Mouse (Mus musculus) telencephalon, adult 2 months (tissue): ENCODE results near the gene Gga1.

Experiments used
- DNase-seq: peaks from one replicate; pipeline ENCODE4 v3.0.0-alpha.2; 2011; ENCODE audit warnings: low read depth, low spot score

Gene Gga1

DNA sequence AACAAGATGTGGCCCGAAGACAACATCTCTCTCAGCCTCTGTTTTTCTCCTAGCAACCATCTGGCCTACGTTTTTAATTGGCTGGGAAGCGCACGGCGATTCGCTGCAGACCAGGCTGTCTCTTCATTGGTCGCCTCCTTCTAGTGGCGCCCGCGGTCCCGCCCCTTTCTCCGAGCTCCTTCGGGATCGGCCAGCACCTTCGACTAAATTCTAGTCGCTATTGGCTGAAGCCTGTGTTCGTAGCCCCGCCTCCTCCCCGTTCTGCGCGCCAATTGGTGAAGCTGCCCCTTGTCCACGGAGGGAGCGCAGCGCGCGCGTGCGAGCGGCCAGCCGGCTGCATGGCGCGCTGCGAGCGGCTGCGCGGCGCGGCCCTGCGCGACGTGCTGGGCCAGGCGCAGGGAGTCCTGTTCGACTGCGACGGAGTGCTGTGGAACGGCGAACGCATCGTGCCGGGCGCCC is 36.7 kb downstream of the Gga1 start, which contains the start of gene Pdxp:
Pdxp (plus strand) TSS at position 288 of the 459 bp plus-strand sequence.
- DNase-seq, result peak; percentile 98

DNA sequence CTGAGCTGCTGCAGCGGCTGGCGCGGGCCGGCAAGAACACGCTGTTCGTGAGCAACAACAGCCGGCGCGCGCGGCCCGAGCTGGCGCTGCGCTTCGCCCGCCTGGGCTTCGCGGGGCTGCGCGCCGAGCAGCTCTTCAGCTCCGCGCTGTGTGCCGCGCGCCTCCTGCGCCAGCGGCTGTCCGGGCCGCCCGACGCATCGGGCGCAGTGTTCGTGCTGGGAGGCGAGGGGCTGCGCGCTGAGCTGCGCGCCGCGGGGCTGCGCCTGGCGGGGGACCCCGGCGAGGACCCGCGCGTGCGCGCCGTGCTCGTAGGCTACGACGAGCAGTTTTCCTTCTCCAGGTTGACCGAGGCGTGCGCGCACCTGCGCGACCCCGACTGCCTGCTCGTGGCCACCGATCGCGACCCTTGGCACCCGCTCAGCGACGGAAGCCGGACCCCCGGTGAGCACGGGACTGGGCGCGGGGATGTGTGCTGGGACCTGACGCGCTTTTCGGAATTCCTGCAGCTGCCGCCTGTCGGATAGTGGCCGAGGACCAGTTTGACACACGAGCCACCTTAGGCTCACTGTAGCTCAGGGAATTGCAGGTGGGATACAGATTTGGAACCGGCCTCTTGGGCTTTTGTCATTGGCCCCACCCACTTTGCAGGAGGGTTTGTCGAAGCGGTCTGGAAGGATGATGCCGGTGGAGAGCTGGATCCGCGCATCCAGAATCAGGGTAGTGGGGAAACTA is 37.3 kb downstream of the Gga1 start:
- DNase-seq, result no peak

DNA sequence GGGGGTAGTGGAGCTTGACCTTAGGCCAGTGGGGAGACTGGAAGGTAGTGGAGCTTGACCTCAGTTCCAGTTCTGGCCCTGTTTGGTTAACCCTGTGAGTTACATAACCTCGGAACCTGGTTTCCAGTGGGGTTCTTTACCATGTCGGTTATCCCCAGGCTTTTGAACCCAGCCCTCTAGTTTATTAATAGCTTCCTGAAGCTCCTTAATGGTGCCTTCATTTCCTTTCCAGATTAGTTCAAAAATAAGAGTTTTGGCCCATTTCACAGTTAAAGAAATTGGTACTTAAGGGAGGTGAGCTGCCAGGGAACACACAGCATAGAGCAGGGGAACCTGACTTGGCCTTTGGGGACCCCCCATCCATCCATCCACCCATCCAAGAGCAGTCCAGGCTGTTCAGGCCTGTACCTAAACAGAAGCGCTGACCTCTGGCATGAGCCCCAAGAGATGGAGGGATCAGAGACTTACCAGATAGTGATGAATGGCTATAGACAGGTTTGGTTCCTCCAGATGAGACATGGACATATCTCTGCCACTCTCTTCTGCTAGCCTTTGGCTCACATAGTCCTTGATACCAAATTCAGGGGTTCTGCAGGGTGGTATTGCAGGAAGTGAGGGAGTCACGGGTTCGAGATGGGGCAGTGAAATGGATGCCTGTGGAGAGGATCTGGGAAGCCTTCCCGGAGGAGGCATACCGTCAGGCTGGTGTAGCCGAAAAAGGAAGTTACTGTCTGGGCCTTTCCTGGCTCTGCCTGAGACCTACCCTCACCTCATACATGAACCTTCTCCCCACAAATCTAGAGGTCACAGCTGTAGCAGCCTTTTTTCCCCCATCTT is 38.1 kb downstream of the Gga1 start:
- DNase-seq, result no peak

GRCm38 (mm10) chr15:78915660-78916017 is 38.6 kb downstream of the Gga1 start:
- DNase-seq, result peak; percentile 68

DNA sequence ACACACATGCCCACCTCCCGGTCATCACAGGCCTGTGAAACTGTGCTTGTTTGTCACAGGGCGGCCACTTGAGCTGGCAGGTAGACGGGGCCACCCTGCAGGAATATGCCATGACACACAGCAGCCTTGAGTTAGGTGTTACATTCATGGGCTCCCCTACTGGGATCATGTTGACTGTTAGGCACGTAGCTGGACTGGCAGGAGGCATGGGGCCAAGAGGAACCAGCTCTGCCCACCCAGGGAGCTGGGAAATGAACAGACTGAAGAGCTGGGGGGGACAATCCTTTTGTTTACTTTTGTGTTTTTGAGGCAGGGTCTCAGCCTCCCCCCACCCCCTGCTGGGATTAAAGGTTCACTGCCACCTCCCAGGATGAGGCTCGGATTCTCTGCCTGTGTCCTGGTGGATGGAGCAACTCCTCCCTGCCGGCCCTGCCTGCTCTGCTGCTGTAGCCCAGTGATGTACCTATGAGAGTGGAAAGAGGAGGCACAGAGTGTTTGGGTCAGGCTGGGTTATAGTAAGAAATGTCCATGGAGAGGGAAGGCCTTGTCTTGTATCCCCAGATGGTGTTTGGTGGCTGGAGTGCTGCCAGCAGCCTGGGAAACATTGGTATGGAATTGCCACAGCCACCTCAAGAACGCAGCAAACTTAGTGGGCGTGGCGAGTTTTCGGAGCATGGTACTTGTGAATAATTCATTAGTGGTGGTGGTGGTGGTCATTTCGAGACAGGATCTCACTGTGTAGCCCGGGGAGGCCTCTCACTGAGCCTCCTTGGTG is 39.2 kb downstream of the Gga1 start:
- no peak for DNase-seq

GRCm38 (mm10) chr15:78918126-78918525 is 41.1 kb downstream of the Gga1 start:
- no peak for DNase-seq

DNA sequence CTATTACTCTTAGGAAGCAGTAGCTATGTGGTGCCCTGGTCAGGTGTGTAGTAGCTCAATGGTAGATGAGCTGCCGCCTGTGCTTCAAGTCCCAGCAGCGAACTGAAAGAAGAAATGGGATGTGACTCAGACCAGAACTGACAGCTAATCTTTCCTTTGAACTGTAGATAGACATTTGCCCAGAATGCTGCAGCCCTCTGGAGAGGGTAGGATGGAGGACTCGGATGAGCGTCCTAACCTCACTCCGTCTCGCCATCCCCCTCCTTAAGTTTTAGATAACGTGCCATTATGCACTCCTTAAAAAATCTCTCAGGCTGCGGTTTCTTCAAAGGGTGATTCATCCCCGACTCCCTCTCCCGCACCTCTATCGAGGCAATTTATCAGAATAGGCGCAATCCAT is 42.9 kb downstream of the Gga1 start:
- no peak for DNase-seq

- no peak for DNase-seq
Measured at GRCm38 (mm10) chr15:78922700-78923099, 45.7 kb downstream of the Gga1 start.

DNA sequence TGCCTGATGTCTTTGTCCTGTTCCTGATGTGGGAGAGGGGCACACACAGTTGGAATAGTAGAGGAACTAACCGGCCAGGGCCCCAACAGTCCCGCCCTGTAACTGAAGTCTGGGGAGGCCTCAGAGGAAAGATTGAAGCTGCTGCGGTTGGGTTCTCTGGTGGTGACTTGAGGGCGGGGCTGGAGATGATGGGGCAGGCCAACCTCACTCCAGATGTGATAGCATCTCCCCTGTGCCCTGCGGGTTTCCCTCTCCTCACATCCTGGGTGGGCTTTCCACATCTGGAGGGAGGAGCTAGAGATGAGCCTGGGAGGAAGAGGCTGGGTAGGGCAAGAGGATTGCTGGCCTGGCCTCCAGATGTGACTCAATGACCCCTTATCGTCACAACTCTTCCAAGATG is 46.6 kb downstream of the Gga1 start:
- DNase-seq, result no peak

DNA sequence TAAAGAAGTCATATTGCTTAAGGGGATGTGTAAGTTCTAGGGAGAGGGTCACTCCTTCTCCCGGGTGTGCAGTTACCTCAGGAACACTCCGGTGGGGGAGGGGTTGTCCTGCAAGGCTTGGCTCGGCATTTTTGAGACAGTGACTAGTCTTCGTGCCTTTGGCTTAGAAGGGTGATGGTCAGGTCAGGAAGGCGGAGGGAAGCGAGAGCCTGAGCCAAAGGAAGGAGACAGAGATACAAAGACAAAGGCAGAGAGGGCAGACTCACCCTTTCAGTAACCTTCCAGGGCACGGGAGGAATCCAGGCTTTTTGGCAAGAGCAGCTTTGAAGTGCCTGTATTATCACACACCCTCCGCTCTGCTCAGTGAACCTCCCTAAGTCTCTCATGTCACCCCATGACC is 48.1 kb downstream of the Gga1 start:
- no peak for DNase-seq

DNA sequence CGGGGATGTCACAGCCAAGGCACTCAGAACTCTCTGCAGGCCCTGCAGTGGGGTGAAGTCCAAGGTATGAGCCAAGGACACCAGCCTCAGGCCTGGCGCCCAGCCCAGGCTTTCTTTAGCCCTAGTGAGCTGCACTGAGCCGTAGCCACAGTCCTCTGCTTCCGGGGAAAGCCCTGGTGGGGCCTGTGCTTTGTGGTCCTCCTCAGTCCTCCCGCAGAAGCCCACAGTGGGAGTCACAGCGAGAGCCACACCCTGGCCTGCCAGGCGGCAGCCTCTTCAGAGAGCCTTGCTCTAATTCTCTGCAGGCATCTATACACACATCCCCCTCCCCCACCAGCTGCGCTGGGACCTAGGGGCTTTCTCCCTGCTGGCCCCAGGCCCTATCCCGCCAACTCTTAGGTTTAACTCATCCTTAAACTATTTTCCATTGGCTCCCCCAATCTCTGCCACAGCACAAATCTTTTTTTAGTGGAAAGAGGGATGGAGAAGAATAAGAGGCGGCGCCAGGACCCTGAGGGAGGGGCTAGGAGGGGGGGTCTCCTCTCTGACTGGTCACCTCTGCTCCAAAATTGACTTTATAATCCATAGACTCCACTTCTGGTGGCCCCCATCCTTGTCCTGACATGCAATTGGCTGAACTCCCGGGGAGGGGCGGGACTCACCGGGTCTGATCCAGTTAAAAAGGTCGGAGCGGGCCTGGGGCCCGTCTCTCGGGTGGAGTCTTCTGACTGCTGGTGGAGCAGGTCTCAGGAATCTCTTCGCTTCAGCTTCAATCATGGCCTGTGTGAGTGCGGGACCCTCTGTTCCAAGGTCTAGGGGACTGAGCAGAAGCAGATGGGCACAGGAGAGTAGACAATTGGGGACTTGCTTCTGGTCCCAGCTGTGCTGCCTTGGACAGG is 49.3 kb downstream of the Gga1 start, which contains the start of gene Lgals1:
Lgals1 (plus strand) TSS at position 705 of the 899 bp plus-strand sequence.
- DNase-seq, result no peak

DNA sequence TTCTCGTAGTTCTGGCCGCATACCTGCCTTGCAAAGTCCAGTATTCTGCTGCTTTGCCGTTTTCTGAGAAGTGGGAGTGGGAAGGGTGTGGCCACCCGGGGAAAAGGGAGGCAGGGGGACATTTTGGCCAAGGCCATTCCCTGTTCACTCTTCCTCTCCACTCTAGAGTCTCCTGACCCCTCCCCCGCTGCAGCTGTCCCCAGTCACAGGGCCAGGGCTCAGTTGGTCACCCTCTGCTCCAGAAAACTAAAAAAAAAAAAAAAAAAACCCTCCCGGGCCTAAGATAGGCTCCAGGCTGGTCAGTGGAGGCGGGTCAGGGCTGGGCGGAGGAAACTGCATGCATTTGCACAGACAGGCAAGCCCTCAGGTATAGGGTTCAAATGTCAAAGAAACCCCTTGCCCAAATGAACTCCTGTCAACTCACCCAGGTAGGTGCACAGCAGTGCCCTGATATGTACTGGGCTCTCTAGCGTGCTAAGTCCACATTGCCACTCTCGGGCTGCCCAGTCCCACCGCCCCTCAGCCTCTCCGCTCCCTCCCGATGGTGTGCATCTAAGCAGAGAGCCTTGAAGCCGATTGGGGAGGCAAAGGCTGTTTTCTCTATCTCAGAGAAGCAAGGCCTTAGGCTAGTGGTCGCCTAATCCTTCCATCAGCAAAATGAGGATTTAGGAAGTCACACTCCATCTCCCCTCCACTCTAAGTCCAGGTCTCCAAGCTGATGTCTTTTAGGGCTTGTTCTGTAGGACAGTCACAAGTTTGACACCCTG is 50.2 kb downstream of the Gga1 start:
- DNase-seq, result no peak

DNA sequence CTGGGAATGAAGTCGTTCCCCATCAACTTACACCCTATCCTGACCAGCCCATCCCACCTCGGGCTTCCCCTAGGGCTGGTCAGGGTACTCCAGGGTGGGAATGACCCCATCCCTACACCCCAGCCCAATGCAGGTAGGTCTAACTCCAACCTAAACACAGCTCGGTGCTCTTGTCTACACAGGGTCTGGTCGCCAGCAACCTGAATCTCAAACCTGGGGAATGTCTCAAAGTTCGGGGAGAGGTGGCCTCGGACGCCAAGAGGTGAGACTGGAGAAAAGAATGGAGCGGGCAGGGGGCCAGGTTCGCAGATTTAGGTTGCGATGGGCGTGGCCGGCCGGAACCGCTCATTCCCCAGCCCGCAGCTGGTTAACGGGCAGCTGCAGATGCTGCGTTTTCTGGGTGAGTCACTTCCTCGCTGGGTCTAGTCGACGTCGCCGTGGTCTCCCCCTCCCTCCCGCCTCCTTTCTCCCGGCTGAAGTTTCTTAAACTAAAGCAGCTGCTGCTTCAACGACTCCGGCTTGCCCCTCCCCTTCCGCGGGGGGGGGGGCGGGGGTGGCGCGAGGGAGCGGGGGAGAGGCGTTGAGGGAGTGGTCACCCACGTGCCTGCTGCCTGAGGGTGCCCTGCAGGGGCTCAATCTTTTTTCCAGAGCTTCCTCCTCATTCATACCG is 50.9 kb downstream of the Gga1 start:
- DNase-seq, result peak; percentile 51

DNA sequence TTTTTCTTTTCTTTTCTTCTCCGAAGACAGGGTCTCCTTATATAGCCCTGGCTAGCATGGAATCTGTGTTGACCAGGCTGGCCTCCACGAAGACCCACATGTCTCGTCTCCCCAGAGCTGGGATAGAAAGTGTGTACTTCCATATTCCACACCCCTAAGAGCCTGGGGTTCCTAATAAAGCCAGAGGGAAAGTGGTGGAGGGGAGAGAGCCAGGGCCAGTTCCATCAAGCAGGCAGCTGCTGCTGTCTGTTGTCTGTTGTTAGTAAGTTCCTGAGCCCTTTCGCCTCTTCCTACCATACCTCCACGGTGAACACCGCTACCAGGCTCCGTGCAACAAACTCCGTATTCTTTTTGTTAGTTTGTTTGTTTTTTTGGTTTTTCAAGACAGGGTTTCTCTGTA is 51.5 kb downstream of the Gga1 start:
- no peak for DNase-seq

GRCm38 (mm10) chr15:78930192-78930706 is 53.3 kb downstream of the Gga1 start:
- DNase-seq, result no peak

- no peak for DNase-seq
Measured at GRCm38 (mm10) chr15:78930801-78931426, 53.9 kb downstream of the Gga1 start.

GRCm38 (mm10) chr15:78931577-78931976 is 54.6 kb downstream of the Gga1 start:
- no peak for DNase-seq

- DNase-seq, result peak; percentile 91
Measured at GRCm38 (mm10) chr15:78934784-78935320, 57.9 kb downstream of the Gga1 start, which contains the start of gene Nol12. Gene Nol12 (plus strand): TSS chr15:78934933.

- no peak for DNase-seq
Measured at GRCm38 (mm10) chr15:78936403-78936802, 59.4 kb downstream of the Gga1 start.
